Mouse (Mus musculus): Measurements from ENCODE around the gene Gm49380.
A peak's percentile ranks its signal among the peaks of the same experiment; 100 is the strongest.

Gm49380 gene

DNA sequence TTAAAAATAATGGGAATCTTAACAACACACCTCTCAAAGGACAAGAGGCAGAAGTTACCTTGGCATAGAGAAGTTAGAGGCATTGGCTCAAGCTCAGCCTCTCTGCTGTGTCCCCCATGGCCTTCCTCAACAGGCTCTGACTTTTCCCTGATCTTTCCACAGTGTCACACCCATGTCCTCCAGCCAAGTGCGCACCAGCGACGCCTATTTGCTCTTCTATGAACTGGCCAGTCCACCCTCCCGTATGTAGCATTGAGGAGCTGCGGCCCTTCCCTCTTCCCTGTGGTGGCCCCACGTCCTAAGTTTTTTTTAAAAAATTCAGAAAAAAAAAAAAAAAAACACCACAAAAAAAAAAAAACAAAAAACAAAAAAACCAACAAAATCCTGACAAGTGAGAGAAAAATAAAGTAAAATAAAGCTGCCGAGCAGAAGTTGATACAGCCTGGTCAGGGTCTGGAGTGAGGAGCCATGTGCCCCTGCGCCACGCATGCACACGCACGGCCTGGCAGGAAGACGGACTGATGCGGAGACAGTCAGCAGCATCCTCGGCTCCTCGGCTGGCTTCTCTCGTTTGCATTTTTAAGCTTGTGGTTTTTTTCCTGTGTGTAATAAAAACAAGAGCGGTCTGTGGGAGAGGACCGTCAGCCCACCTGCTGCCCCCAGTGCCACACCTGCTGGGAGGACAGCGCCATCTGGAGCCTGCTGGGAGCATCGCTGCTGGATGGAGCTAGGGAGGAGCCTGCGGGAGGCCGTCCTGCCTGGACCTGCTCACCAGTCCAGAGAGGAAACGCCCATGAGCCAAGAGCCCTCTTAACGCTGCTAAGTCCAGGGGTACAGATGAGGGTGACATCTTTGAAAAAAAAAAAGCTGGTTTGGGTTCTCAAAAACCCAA lies 19.4 kb downstream of the Gm49380 start:
- peak; percentile 76 for DNase-seq (ENCODE audit: low read depth, low spot score)

DNA sequence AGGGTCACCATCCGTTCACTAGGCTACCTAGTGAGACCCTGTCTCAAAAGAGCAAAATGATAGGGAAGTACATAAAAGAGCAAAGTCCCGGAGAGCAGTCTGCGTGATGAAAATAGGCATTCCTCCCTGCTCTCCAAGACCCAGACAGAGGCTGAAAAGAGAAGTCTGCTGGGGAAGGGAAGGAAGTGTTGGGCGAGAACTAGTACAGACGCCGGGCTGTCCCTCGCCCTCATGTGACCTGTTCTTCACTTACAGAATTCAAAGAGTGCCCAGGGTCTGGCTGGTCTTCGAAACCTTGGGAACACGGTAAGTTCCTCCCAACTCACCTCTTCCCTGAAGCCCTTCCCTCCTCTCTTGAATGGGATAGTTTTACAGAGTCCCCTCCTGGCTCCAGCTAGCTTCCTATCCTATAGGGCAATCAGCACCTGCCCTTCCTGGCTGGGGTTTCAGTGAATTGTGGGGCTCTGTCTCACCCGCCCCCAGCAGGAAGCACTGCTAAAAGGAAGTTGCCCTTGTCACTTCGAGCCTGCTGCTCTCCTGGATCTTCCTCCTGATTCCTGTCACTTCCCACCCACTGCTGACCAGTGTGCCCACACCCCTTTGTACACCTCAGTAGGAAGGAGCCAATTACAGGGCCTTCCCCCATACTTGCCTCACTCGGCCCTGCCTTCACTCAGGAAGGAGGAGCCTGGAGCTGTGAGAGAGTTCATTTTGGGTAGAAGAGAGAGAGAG lies 24.3 kb downstream of the Gm49380 start:
- DNase-seq (ENCODE audit: low read depth, low spot score) = no peak

DNA sequence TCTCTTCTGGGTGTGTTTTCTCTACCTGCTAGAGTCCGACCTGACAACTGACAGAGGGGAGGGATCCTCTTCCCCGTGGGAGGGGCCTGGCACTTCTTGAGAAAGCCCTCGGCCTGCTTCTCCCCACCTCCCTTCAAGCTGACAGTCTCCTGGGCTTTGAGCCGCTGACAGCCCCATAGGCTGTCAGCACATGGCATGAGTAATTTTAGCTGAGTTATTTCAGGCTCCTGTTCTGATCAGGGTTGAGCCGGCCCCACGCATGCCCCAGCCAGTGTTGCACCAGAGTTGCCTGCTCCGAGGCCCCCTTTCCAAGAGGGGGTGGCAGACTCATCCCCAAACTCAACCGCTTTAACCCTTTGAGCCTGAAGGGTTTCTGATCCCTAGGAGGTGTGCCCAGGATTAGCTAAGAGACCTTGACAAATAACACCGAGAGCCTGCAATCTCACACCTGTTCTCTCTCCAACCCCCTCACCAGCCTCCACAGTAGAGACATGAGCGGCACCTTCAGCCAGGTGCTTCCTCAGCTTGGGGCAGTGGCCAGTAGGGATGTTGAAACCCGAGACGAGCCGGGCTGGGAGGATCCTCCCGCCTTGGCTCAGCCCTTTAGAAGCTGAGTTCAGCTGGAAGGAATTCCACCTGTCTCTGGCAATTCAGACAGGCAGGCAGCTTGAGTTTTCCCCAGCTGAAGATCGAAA lies 25.4 kb downstream of the Gm49380 start:
- no peak for DNase-seq (ENCODE audit: low read depth, low spot score)

DNA sequence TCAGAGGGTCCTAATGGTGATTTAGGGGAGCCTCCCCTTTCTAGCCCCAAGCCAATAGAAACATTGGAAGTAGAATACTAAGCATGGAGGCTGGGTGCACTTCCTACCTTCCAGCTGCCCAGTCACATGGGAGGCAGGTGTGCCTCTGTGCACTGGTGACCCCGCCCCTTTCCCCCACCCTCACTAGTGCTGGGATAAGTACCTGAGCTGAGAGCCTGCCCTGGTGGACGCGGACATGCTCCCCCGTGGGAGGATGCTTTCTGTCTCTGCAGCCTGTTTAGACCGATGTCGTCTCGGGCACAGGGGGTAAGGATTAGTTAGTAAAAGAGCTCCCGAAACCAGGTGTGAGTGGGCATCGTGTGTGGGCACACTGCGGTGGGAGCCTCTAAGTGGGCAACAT lies 26.3 kb downstream of the Gm49380 start:
- no peak for DNase-seq (ENCODE audit: low read depth, low spot score)

DNA sequence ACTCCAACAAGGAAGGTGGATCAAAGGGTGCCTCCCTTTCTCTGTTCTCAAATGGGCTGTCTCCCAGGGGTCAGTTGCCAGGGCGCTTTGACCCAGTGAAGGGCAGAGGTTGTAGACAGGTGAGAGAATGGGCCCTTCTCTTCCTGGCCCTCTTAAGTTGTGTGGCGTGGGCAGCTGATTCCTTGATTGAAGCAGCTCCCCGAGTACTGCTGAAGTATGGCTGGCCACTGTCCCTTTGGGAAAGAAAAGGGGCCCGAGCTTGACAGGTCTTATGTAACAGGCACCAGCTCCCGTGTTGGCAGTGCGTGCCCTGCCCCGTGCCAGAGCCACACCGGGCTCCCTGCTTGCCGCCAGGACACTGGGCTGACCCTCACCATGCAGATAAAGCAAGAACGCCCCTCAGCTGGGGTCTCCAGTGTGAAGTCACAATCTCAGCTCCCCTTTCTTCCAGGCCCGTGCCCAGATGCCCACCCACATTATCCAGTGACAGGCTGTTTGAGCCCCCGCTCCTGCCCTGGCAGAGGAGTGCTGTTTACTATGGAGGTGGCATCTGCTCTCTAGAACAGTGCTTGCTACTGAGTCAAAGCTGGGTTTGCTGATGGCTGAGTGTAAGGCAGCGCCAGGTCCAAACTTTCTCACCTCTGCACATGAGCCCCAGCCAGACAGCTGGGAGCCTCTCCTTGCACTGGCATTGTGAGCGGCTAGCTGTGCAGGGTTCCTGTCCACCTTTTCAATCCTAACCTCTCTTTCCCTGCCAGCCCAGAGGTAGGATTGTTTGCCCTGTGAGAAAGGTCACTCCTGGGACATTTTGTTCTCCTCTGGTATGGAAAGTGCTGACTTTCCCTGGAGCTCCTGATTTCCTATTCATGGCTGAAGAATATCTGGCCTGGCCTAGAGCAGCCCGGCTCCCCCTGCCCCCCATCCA lies 27.3 kb downstream of the Gm49380 start:
- DNase-seq (ENCODE audit: low read depth, low spot score) = no peak

DNA sequence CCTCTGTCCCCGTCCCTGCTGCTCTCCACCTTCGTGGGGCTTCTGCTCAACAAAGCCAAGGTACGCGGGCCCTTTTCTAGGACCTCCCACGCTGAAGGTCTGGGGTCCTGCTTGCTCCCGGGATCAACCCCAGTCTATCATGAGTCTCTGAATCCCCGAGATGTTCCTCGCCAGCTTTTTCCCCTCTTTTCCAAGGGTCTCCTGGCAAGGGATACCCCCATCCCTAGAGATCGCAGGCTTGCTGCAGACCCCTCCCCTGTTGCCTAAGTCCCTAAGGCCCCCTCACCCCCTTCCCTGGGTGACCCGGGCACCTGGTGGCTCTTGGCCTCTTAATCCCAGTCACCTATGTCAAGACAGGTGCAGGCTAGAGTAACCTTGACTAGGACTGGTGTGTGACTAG lies 28.0 kb downstream of the Gm49380 start:
- DNase-seq (ENCODE audit: low read depth, low spot score) = no peak

DNA sequence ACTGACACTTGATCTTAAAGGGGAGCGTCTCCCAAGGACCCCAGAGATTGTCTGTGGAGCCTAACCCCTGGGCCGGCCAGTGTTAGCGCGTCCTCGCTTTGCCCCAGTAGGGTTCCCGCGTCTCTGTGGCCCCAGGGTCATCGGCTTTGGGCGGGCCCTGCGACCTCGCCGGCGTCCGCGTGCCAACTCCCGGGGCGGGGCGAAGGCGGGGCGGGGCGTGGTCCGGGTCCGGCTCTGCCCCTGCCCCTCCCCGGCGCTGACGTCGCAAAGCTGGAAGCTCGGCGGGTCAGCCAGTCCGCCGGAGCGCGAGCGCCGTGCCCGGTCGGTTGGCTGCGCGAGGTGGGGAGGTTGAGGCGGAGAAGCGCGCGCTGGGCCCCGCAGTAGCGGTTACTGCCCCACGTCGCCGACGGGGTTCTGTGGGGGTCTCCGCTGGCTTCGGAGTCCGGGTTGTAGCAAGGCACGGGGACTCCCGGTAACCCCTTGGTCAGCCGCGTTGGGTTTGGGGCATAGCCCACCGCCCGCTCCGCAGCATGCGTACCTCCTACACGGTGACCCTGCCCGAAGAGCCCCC lies 28.6 kb downstream of the Gm49380 start:
- DNase-seq (ENCODE audit: low read depth, low spot score) = peak; percentile 72

DNA sequence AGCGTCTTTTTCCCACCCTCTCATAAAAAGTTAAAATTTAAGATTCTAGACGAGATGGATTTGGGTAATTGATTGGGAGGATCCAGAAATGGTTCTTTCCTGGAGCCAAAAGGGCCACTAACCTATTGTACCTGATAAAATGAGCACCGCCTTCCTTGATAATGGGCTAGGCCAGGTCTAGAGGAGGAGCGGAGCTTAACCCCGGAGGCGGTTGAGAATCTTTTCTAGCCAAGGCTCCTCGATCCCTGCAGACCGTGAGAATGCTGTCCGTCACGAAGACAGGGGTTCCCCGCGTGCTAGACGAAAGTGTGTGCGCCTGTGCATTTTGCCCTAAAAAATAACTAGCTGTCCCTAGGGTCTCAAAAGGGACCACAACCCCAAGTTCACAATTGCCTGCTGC lies 29.1 kb downstream of the Gm49380 start:
- DNase-seq (ENCODE audit: low read depth, low spot score) = no peak

DNA sequence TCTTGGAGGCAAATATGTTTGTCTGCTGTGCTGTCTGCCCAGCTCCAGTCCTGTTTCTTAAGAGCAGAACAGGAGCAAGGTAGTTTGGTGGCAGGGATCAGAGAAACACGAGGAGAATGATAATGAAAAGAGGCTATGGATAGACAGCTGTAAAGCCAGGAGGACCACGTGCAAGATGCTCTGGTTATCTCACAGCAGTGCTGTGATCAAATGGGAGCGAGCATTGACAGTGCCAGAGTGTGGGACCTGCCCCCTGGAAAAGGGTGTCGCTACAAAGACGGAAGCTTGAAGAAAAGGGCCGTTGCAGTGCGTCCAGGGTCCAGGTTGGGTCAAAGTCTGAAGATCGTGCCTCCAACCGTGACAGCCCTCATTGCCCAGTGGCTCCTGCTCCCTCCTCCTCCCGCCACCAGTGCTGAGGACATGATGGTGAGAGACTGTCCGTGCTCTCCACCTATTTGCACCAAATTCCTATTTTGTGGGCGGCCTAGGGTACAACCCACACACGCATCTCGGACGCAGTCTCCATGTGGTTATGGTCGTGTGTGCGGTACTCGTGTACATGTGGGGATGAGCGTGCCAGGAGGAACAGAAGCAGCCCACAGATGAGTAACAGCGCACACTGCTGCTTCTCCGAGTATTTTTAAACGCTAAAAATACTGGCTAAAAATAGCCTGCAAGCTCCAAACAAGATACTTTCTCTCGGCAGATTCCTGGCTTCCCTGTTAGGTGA lies 29.7 kb downstream of the Gm49380 start:
- no peak for DNase-seq (ENCODE audit: low read depth, low spot score)

DNA sequence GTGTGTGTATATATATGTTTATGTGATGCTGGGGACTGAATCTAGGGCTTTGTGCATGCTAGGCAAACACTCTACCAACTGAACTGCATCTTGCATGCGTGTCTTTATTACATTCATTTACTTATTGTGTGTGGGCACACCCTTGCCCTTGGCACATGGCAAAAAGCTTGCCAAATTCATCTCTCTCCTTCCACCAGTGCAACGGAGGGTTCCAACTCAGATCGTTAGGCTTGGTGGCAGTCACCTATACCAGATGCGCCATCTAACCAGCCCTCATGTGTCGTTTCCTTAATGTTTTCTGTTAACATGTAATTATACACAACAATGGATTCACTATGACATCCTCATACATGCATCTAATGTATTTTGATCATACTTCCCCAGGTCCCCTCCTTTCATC lies 31.0 kb downstream of the Gm49380 start:
- no peak for DNase-seq (ENCODE audit: low read depth, low spot score)

DNA sequence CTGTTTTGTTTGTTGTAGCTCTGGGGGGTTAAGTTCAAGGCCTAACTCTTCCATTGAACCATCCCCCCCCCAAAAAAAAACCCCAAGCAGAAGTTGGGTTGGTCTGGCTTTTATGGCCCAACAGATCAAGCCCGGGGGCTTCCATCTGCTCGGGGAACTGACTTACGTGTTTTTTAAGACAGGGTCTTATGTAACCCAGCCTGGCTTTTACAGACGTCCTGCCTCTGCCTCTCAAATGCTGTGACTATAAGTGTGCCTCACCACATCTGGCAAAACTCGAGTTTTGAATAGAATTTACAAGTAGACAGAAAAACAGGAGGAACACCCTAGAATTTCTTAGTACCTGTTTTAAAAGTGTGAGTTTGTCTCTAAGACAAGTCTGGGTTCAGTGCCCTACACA lies 31.7 kb downstream of the Gm49380 start:
- DNase-seq (ENCODE audit: low read depth, low spot score) = no peak

DNA sequence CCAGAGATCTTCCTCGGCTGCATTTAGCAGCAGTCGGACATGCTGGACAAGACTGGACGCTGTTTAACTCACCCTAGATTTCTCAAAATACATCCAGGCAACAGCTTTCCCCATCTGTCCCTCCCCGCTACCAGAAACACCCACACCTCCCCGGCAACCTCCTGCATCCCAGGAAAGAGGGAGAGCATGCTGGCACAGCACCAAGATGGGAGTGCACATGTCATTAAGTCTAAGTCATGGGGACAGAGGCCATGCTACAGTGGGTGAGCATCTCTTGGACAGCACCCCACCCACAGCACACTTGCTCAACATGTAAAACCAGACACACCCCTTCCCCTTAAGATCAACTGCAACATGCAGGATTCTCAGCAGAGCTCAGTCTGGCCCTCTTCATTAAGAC lies 32.3 kb downstream of the Gm49380 start:
- no peak for DNase-seq (ENCODE audit: low read depth, low spot score)

DNA sequence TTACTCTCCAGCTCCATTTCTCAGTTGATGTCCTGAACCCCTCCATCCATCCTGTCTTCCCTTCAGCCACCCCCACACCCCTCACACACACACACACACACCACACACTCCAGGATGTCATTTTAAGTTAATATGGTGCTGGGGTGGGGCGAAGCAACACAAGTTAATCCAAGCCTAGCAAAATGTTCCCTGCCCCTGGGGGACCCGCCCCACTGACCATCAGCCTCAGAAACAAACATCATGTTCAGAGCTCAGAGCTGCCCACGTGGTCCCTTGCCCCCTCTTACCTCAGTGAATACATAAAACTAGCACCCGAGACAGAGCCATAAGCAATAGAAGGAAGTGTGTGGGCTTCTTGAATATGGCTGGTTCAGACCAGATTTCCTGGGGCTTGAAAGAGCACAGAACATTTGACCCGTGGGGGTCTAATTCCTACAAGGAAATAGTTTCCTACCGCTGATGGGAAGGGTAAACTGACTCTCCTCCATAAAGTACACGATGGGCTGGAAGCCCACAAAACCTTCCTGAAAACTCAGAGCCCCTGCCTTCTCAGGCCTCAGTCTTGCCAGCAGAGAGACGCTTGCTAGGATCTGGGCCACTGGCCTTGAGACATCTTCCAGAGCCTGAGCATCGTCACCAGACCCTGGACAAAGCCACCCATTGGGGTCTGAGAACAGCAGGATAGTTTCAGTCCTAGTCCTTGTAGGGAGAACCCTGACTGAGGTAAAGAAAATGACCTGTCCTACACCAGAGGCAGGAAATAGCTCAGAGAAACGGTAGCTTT lies 33.1 kb downstream of the Gm49380 start:
- DNase-seq (ENCODE audit: low read depth, low spot score) = no peak

DNA sequence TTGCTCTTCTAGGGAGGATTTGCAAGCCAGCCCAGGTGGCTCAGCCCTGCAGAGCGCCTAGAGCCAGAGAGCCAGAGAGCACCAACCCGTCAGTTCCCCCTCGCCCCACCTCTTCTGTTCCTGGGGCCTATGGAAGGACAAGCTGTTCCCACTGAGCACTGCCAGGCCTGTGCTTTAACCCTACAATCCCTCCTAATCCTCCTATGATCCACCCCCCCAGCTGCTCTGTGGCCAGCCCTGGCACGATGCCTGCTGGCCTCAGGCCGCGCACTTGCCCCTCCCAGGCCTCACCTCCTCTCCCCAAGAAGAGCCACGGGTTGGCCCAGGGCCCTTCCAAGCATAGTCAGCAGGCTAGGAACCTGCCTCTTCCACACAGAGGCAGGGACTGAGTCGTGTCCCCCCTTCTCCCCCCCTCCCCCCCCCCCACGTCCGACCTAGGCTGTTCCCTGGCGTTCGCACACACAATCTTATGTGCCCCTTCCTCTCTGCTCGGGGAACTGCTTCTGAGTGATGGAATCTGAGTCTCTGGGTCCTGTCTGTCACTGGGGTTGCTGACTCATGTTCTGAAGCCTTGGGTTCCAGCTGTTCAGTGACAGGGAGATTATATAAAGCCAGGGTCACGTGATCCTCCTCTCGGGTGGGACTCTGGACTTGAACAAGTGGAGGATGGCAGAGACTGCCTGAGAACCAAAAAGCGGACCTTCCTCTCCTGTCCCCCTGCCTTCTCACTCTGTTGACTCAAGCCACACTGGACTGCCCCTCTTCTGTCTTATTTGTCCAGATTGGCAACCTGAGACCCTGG lies 34.1 kb downstream of the Gm49380 start:
- DNase-seq (ENCODE audit: low read depth, low spot score) = peak; percentile 89

DNA sequence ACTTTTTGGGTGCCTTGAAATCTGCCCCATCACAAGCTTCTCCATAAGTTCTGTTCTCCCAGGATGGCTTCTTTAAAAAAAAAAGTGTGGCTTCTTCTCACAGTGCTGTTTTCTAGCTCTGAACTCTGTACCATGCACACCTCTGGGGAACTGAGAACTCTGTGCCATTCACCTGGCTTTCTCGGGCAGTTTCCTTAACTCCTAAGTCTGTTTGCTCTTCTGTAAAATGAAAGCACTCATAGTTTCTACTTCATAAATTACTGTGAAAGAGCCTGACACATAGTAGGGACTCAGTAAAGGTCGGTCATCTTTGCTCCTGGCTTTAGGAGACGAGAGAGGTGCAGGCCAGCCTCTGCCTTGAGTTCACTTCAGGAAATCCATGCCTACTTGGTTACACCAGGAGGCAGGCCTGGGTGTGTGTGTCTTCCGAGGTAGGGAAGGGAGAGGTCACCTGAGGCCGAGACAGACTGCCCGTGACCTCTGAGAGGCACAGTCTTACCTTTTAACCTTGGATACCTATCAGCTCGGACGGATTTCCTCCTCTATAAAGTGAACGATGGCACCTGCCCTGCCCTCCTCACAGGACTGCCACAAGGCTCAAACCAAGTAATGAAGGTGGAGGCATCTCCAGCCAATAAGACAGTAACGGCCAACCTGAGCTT lies 35.0 kb downstream of the Gm49380 start:
- no peak for DNase-seq (ENCODE audit: low read depth, low spot score)

DNA sequence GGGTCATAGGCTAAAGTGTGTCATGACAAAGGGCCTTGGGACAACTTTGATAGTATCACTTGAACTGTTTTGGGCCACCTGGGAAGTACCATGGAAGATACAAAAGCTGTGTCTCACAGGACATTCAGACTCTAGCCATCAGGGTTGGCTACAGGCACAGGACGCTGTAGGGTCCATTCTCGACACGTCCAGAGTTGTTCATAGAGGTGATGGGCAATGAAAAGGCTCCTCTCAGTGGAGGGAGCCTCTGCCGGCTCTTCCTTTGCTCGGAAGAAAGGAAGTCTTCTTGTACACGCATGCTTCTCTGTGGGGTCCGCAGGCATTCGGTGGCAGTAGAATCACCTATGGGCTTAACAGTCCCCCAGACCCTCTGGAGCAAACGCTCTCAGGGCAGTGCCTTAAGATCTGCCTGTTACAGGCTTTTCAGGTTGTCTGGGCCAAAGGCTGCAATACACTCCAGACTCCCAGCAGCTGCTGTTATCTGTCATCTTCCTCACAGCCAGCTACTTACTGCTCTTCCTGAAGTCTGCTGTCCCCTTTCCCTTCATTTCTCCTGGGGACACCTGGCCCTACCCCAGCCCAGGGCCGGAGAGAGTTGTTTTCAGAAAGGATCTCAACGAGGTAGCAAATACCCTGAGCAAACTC lies 35.9 kb downstream of the Gm49380 start:
- no peak for DNase-seq (ENCODE audit: low read depth, low spot score)

DNA sequence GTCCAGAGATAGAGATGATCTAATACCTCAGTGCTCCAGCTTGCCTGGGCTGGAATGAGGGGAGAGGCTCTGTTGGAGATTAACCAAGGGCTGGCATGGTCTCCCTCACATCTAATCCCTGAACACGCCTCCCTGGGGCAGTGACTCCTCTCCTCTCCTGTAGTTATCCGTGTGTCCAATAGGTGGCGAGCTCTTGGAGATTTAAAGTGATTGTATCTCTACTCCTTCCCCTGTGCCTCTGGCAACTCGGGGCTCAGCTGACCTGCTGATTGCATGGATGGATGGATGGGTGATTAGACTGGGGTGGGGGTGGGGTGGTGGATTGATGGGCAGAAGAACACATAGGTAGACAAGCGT lies 36.6 kb downstream of the Gm49380 start:
- peak; percentile 86 for DNase-seq (ENCODE audit: low read depth, low spot score)

Data from retina, postnatal 7 days (tissue).